Mouse (Mus musculus) testis, adult 2 months (tissue): Measurements from ENCODE around the gene Plxdc2.

Experiments
- CTCF ChIP-seq: fragments of 200-500 bp; IDR thresholded peaks from 2 replicates; pipeline ENCODE4 v1.5.1; 2012; ENCODE audit warnings: low read depth, mild to moderate bottlenecking, inconsistent platforms, low read length, moderate library complexity; ENCODE audit not compliant: control insufficient read depth, insufficient read depth, insufficient replicate concordance
- POLR2A ChIP-seq: fragments of 200-500 bp; IDR thresholded peaks from 2 replicates; pipeline ENCODE4 v1.6.1; 2012; ENCODE audit warnings: low read depth, mild to moderate bottlenecking, inconsistent platforms, low read length, moderate library complexity; ENCODE audit not compliant: control insufficient read depth

DNA sequence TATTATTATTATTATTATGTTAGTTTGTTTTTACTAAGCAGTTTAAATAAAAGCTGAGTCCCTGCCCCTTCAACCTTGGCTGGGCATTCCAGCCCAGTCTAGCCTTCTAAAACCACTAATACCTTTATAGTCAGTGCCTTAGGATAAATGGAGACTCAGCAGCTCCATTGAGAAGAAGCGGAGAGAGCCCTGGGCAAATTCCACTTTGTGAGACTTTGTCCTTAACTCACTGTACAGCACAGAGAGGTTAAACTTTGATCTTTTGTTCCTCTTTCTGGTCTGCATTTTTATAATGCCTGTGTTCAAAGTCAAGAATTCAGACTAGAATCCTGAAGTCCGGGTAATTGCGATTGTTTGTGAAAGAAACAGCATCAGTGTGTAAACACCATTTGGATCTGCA, 41.4 kb downstream of the Plxdc2 start:
- TF ChIP-seq POLR2A (no peak), CTCF (no peak)
